Mouse (Mus musculus): ENCODE results near the gene Tirap. TPM values are rescaled to one million over a fixed set of nuclear protein-coding genes. Genes with fewer than 3 reads are reported as not detected.

Tirap gene
- 5.7 TPM for polyA plus RNA-seq (2017; shearing (Covaris generic))

DNA sequence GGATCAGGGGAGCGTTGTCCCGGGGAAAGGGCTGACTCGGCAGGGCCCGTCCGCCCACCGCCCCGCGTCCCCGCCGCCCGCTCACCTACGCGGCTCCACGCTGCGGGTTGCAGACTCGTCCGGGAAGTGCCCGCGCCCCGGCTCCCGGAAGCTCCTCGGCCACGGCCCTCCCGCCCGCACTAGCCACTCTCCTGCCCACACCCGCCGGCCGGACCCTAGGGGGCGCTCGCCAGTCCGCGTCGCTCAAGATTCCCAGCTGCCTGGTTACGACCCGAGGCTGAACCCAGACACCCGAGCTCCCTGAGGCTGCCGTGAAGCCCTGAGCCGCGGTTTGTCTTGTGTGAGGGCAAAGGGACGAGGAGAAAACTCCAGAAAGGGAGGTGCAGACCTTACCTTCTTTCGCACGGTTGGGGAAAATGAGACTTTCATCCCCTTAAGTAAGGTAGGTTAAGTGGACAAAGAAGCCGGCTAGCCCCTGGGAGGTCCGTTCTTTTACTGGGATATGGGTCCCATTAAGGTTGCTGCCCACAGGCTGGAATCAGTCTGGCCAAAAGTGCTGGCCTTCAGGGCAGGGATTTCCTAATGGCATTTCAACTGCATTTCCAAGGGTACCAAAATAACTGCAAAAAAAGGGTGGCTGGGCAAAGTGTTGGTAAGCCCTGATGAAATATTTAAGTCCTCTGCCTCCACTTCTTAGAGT is at the start of gene Tirap, which contains the start of gene Srpr:
Tirap (minus strand) TSS at position 520 of the 700 bp plus-strand sequence.
Srpr (plus strand) TSS at position 404 of the 700 bp plus-strand sequence.

DNA sequence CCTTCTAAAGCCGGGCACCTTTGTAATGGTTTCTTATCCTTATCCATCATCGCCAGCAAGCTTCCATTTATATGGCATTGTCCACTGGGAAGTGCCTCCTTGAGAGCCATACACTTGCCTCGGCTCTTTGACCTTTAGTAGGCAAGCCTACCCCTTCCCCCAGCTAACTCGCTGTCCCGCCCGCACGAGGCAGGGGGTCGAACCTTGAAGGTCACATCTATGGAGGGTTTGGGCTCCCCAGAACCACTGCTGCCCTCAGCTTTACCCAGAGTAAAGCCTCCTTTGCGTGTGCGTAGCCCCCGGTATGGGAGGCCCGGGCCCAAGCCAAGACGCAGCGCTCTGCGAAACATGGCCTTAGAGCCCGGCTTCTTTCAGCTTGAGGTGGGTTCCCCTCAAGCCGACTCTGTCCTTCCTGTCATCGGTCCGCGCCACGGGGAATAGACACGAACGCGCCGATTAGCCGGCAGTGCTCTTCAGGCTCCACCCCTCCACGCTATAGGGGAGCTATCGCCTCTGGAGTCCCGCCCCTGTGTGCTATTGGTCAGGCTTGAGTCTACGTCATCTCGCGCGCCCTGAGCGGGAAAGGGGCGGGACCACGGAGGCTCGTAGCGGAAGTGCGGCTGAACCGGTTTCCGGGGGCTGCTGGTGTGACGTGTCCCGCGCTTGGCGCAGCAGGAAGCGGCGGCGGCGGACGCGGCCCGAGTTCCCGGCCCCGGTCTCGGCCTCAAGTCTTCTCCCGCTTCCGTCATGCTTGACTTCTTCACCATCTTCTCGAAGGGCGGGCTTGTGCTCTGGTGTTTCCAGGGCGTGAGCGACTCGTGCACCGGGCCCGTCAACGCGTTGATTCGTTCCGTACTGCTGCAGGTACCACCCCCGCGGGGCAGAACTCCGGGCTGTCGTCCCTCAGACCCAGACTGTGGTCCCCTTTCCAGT is 10.7 kb upstream of the Tirap start, which contains the start of gene Foxred1:
Foxred1 (minus strand) TSS at position 514 of the 933 bp plus-strand sequence.

DNA sequence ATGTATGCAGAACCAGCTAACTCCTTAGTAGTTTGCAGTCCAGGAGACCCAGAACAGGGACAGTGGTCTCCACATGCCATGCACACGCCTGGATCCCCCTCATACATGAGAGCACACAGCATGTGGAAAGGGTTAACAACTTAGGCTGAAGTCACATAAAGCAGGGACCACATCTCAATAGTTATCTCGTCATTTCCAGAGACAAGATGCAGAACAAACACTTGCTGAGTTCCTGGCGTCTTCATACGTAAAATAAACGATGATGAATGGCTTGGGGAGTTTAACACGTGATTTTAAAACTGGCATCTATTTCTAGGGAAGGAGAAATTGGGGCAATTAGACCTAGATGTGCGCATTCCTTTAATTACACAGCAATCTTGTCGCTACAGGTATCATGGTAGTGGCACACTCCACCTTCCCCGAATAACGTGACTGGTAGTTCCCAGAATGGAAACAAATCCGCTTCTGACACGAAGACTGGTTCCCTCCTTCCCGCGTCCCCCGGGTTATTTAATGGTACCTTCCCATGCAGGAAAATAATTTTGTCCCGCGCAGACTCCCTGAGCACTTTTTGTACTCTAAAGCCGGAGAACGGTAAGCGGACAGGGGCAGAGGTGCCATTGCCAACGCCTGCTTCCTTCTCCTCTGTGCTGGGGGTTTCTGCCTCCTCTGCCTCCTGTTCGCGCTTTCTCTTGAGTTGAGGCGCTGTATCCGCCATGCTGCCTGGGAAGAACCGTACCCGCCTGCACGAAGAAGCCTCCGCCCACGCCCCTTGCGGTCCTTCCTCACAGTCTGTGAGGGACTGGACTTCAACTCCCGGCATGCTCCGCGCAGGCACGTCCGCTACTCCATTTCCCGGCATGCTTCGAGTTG is 24.6 kb downstream of the Tirap start, which contains the start of gene Dcps:
Dcps (minus strand) TSS at position 811 of the 873 bp plus-strand sequence.

Other genes with a start within 250 kb of the Tirap start
- gene St3gal4, start 81.0 kb downstream of the Tirap start, polyA plus RNA-seq (2017; shearing (Covaris generic)), result 26.9 TPM
- 86.2 TPM for gene Dcps, start 24.2 kb downstream of the Tirap start, polyA plus RNA-seq (2017; shearing (Covaris generic))
- gene Srpr, start 116 bp downstream of the Tirap start, polyA plus RNA-seq (2017; shearing (Covaris generic)), result 145 TPM
- 50.8 TPM for gene Foxred1, start 10.8 kb upstream of the Tirap start, polyA plus RNA-seq (2017; shearing (Covaris generic))
- gene Fam118b, start 67.5 kb upstream of the Tirap start, polyA plus RNA-seq (2017; shearing (Covaris generic)), result 65.5 TPM
- gene Rpusd4, start 67.6 kb upstream of the Tirap start, polyA plus RNA-seq (2017; shearing (Covaris generic)), result 53.2 TPM
- gene Cdon, start 220.8 kb upstream of the Tirap start, polyA plus RNA-seq (2017; shearing (Covaris generic)), result 3.8 TPM